Mouse (Mus musculus) neural tube, embryonic 13.5 days (tissue): ENCODE results near the gene Gm28308. TPM values are rescaled to one million over a fixed set of nuclear protein-coding genes. Genes with fewer than 3 reads are reported as not detected.
A peak's percentile ranks its signal among the peaks of the same experiment; 100 is the strongest.

ENCODE experiments used
- ATAC-seq: fragments of 200-750 bp; cut with Nextera tagmentation; 2 replicates; pipeline ENCODE4 v1.8.0; 2017; ENCODE audit warnings: low read depth, mild to moderate bottlenecking, moderate TSS enrichment, moderate library complexity
- H3K27ac ChIP-seq: fragments of 300-500 bp; sonication (generic); replicated peaks from 2 replicates; pipeline ENCODE4 v1.5.1; 2015; ENCODE audit warnings: moderate library complexity, mild to moderate bottlenecking, inconsistent platforms
- H3K27me3 ChIP-seq: fragments of 300-500 bp; sonication (generic); 2 replicates; pipeline ENCODE4 v1.6.1; 2015; ENCODE audit warnings: mild to moderate bottlenecking, inconsistent platforms
- H3K36me3 ChIP-seq: fragments of 300-500 bp; sonication (generic); 2 replicates; pipeline ENCODE4 v1.6.1; 2015; ENCODE audit warnings: mild to moderate bottlenecking, inconsistent platforms
- H3K4me1 ChIP-seq: fragments of 300-500 bp; sonication (generic); replicated peaks from 2 replicates; pipeline ENCODE4 v1.6.1; 2015; ENCODE audit warnings: inconsistent platforms
- H3K4me2 ChIP-seq: fragments of 300-500 bp; sonication (generic); 2 replicates; pipeline ENCODE4 v1.6.1; 2015; ENCODE audit warnings: inconsistent platforms, mild to moderate bottlenecking, moderate library complexity
- H3K4me3 ChIP-seq: fragments of 300-500 bp; sonication (generic); 2 replicates; pipeline ENCODE4 v1.5.1; 2015; ENCODE audit warnings: mild to moderate bottlenecking, inconsistent platforms
- H3K9ac ChIP-seq: fragments of 300-500 bp; sonication (generic); 2 replicates; pipeline ENCODE4 v1.6.1; 2015; ENCODE audit warnings: moderate library complexity, mild to moderate bottlenecking, inconsistent platforms
- H3K9me3 ChIP-seq: fragments of 300-500 bp; sonication (generic); 2 replicates; pipeline ENCODE4 v1.6.1; 2016; ENCODE audit warnings: inconsistent platforms
- WGBS: fragments of 180-500 bp; shearing (Covaris S2); methylation state at CpG from one replicate; pipeline ENCODE4 v1.1.7; 2015; 5-methylcytosine and 5-hydroxymethylcytosine counted together
- polyA plus RNA-seq: library from polyadenylated mRNA; unstranded; fragments of >200 nt; fragmentation: Nextera tagmentation; extraction: Ambion mirVana; gene quantifications from 2 replicates; pipeline ENCODE4 v1.2.1, GENCODE M21; 2015

Gm28308 gene
- polyA plus RNA-seq, 1 experiment from 2014 or later, result not detected

DNA sequence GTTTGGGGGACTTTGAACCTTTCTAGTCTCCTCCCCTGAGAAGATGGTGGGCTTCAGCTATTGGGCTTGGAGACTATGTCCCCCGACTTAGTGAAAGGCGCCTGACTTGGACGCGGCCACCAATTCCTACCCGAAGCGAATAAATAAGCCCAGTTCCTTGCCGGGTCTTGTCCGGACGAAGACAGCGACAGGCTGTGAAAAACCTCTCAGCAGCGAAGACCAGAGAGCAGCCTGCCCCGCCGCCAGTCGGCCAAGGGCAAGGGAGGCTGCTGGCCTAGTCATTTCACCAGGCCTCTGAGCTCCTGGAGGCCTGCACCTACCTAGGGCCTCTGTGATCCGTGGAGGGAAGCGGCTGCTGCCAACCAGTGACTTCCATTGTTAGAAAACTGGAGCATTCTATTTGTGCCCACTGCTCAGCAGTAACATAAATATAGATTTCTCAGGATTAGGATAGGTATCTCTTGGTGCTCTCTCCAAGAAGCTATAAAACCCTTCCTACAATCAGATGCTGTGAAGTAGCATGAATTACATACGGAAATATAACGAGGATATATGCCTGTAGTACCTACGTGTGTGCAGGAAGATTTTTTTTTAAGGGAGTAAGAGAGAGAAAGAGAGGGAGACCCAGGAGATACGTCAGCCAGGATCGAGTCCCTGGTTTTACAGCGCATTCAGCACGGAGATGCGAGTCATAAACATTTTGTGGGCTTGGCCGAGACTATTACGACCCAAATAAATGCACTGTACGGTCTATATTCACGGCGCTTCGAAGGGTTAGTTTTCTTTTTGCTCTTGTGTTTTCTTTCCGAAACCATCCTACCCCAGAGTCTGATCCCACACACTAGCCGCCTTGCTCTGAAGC, 7.1 kb upstream of the Gm28308 start:
- Histone ChIP-seq H3K9ac (peak overlapping the region; percentile 100), H3K27me3 (no peaks in the 10 kb centered on the region), H3K36me3 (no peaks in the 10 kb centered on the region), H3K9me3 (no peaks in the 10 kb centered on the region), H3K27ac (peak overlapping the region; percentile 100), H3K4me2 (peak overlapping the region; percentile 97), H3K4me3 (peak overlapping the region; percentile 96), H3K4me1 (peaks cover 57% of the 10 kb centered on the region)
- 4% methylated on average over 32 of the region's 32 CpGs for WGBS
- ATAC-seq, result no peak

DNA sequence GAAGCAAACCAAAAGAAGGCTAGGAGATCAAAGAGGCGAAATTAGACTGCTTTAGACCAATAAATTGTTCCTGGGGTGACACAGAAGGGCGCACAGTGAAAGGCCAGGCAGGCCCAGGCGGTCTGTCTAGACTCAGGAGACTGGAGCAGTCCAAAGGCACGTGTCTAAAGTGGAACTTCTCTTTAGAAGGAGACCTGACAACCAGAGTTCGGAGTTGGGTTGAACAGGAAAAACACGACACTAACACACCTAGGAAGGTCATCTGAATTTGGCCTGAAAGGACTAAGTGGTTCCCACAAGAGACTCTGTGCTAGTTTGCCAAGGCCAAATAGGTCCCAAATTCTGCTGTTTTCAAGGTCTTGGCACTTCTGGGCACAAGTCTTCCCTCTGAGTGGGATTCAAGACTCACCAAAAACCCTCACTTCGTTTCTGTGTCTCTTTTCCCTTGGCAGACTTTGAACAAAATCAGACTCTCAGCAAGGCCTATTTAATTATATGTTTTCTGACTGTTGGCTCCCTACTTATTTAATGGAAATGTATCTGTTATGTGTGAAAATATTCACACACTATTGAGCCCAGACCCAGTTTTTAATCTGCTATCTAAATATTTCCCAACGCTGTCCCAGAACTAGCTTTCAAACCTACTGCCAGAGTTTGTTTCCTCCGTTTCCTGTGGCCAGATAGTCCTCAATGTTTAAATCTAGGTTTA, 6.2 kb upstream of the Gm28308 start:
- H3K4me1 ChIP-seq, result peaks cover 66% of the 10 kb centered on the region
- H3K4me2 ChIP-seq, result peak overlapping the region; percentile 97
- H3K4me3 ChIP-seq, result peak overlapping the region; percentile 96
- 20% methylated on average over 9 of the region's 9 CpGs for WGBS
- no peaks in the 10 kb centered on the region for H3K36me3 ChIP-seq
- peak overlapping the region; percentile 100 for H3K9ac ChIP-seq
- peak overlapping the region; percentile 100 for H3K27ac ChIP-seq
- no peak for ATAC-seq
- no peaks in the 10 kb centered on the region for H3K9me3 ChIP-seq
- no peaks in the 10 kb centered on the region for H3K27me3 ChIP-seq

DNA sequence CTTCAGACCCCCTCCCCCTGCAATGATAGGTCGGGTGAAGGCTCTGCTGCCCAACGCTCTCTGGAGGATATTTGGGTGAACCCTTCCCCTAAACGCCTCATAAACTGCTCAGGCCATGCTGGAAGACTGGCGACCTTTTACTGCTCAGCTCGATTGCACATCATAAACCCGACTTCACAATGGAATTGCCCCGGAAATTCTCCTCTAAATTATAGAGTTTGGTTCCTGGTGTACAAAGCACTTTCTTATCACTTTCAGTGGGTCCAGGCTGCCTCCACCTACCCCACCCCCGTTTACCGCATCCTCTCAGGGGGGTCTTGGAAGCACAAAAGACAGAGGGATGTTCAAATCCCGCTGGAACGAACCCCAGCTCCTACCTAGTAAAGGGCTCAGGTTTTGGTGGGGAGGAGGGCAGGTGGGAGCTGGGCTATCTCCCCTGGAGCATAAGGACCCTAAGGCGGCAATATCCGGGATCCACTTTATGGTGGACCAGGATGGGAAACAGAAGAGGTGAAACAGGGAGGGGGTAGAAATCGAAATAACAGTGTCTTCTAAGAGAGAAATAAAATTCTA, 5.6 kb upstream of the Gm28308 start:
- H3K27ac ChIP-seq, result peak overlapping the region; percentile 100
- peak overlapping the region; percentile 100 for H3K9ac ChIP-seq
- no peaks in the 10 kb centered on the region for H3K9me3 ChIP-seq
- H3K4me1 ChIP-seq, result peaks cover 72% of the 10 kb centered on the region
- 6% methylated on average over 14 of the region's 14 CpGs for WGBS
- peak overlapping the region; percentile 96 for H3K4me3 ChIP-seq
- peak overlapping the region; percentile 97 for H3K4me2 ChIP-seq
- no peaks in the 10 kb centered on the region for H3K36me3 ChIP-seq
- ATAC-seq, result no peak
- H3K27me3 ChIP-seq, result no peaks in the 10 kb centered on the region

DNA sequence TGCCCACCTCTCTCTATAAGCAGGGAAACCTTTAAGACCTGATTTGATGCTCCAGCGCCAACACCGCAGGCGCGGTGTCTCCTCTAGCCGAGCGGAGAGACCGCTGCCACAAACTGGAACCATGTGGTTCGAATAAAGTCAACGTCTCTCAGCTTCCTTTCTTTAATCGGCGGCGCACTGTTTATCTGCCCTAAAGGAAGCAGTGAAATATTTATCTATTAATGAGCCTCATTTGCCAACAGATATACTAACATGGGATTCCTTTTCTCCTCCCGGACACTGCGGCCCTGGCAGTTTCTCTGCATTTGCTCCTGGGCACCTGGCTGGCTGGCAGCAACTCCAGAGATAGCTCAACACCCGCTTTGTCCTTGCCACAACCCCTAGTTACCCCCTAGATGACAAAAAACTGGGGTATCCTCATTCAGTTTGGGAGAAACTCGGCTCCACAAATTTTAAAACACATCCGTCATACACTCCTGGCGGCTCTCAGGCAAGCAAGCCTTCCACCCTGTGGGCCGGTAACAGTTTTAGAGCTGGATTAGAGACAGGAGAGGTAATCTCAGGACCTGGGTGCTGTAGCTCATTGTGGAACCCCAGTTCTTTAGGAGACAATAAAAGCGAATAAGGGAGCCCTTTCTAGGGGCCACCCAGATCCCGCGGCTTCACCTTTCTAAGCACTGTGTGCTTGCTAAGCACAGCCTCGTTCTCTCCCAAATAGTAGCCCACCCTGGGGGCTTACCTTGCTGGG, 4.9 kb upstream of the Gm28308 start:
- H3K9ac ChIP-seq, result peak overlapping the region; percentile 100
- H3K36me3 ChIP-seq, result no peaks in the 10 kb centered on the region
- no peak for ATAC-seq
- H3K9me3 ChIP-seq, result no peaks in the 10 kb centered on the region
- H3K27me3 ChIP-seq, result no peaks in the 10 kb centered on the region
- H3K4me2 ChIP-seq, result peak overlapping the region; percentile 97
- WGBS, result 2% methylated on average over 23 of the region's 23 CpGs
- peaks cover 74% of the 10 kb centered on the region for H3K4me1 ChIP-seq
- H3K4me3 ChIP-seq, result peak overlapping the region; percentile 96
- H3K27ac ChIP-seq, result peak overlapping the region; percentile 100

DNA sequence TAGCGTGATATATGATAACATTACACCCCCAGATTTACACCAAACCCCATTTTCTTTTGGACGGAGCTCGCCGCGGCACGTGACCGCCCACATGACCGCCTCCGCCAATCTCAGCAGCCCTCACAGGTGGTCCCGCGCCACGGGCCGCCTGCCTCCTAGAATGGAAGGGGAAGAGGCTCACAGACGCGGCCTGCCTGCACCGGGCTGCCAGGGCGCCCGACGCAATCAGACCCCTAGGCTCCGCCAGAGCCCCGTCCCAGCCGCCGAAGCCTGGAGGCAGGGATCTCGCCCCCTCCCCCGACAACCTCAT, 4.3 kb upstream of the Gm28308 start:
- Histone ChIP-seq H3K4me2 (peak overlapping the region; percentile 97), H3K4me1 (peaks cover 74% of the 10 kb centered on the region), H3K27ac (peak overlapping the region; percentile 100), H3K36me3 (no peaks in the 10 kb centered on the region), H3K27me3 (no peaks in the 10 kb centered on the region), H3K4me3 (peak overlapping the region; percentile 96), H3K9me3 (no peaks in the 10 kb centered on the region), H3K9ac (peak overlapping the region; percentile 100)
- ATAC-seq, result peak; percentile 83
- WGBS, result under 1% methylated on average over 25 of the region's 25 CpGs

DNA sequence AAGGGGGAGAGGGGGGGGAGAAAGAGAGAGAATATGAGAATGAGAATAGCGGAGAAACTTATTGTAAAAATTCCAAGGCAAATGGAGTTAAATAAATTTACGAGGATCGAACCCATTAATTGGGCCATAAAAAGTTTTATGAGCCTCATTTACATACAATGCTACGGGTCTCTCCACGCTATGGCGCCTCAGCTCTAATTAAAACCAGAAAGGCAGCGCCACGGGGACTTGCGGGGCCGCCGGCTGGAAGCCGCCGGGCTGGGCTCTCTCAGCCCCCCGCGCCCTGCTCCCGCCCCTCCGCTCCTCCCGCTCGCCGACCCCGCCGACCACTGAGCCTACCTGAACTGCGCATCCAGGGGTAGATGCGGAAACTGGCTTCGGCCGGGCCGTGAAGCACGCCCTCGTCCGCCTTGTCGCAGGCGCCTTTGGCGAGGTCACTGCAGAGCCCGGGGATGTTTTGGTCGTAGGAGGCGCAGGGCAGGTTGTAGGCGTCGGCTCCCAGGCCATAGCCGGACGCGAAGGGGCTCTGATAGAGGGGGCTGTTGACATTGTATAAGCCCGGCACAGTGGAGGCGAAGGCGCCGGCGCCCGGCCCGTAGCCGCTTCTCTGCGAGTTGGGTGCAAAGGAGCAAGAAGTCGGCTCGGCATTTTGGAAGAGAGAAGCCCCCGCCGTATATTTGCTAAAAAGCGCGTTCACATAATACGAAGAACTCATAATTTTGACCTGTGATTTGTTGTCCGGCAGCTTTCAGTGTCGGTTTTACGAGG, 3.7 kb upstream of the Gm28308 start:
- peak overlapping the region; percentile 100 for H3K27ac ChIP-seq
- no peaks in the 10 kb centered on the region for H3K36me3 ChIP-seq
- H3K4me2 ChIP-seq, result peak overlapping the region; percentile 97
- H3K9me3 ChIP-seq, result no peaks in the 10 kb centered on the region
- 1% methylated on average over 60 of the region's 60 CpGs for WGBS
- peak overlapping the region; percentile 100 for H3K9ac ChIP-seq
- peaks cover 68% of the 10 kb centered on the region for H3K4me1 ChIP-seq
- H3K4me3 ChIP-seq, result peak overlapping the region; percentile 96
- peak; percentile 34; the same call in 1 of the 2 replicates for ATAC-seq
- no peaks in the 10 kb centered on the region for H3K27me3 ChIP-seq

DNA sequence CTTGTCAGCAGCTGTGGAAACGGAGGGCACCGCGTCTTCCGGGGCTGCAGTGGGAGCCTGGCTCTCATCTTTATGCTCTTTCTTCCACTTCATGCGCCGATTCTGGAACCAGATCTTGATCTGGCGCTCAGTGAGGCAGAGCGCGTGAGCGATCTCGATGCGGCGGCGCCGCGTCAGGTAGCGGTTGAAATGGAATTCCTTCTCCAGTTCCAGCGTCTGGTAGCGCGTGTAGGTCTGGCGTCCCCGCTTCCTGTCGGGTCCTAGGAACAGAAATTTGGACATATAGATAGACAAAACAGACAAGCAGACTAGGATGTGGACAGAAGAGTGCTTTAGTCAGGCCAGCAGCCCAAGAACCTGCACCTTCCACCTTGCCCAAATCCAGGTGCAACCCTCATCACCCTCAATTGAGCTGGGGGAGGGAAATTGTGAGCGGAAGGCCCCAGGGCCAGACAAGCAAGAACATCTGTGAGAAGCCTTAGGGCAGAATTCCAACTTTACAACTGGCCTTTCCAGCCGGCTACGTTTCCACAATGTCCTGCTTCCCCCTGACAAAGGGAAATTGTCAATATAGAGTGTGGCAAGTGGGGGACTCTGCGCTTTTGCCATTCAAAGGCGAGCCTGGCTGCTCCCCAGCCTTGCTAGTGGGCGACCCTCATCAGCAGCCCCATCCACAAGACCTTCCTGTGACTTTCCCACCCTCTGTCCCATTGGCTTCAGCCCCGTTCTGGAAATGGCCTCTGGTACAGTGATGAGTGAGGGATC, 2.8 kb upstream of the Gm28308 start:
- no peak for ATAC-seq
- Histone ChIP-seq H3K9ac (peak overlapping the region; percentile 100), H3K27me3 (no peaks in the 10 kb centered on the region), H3K9me3 (no peaks in the 10 kb centered on the region), H3K36me3 (no peaks in the 10 kb centered on the region), H3K4me2 (peak overlapping the region; percentile 97), H3K27ac (peak overlapping the region; percentile 100), H3K4me3 (peak overlapping the region; percentile 96), H3K4me1 (peaks cover 68% of the 10 kb centered on the region)
- 1% methylated on average over 30 of the region's 30 CpGs for WGBS

DNA sequence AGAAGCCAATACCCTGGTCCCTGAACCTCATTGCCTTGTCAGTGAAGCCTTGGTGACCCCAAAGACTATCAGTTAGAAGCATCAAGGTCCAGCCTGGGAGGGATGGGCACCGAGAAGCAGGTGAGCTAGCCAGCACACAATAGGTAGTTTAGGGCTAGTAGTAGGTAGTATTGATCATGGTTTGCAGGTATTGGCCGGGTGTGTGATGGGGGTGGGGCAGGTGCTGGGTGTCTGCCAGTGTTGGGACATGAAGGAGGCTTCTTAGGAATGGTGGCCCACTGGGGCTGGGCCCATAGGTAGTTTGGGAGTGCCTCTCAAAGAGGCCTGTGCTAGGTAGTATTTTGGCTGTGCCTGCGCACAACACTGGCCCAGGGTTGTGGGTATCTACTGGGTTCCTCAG, 1.9 kb upstream of the Gm28308 start:
- H3K36me3 ChIP-seq, result no peaks in the 10 kb centered on the region
- H3K4me3 ChIP-seq, result peak overlapping the region; percentile 96
- H3K4me2 ChIP-seq, result peak overlapping the region; percentile 97
- H3K27me3 ChIP-seq, result no peaks in the 10 kb centered on the region
- ATAC-seq, result no peak
- H3K4me1 ChIP-seq, result peaks cover 67% of the 10 kb centered on the region
- H3K27ac ChIP-seq, result peak overlapping the region; percentile 100
- H3K9ac ChIP-seq, result peak overlapping the region; percentile 100
- 14% methylated on average over 3 of the region's 3 CpGs for WGBS
- no peaks in the 10 kb centered on the region for H3K9me3 ChIP-seq

DNA sequence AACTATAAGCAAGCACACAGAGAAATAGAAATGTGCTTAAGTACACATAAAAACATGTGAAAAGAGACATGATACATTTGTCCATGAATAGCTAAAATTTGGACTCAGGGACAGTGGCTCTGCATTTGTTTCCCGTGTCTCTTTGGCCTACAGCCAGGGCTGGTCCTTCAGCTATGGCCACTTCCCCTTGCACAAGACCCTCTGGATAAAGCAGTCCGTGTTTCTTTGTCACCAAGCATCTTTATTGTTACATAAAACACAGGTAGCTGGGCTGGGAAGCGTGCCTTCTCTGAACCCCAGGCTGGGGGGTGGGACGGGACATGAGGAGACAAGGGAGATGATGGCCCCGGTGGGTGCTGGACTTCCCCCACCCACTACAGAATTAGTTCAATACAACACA, 1.1 kb upstream of the Gm28308 start:
- ATAC-seq, result no peak
- Histone ChIP-seq H3K27me3 (no peaks in the 10 kb centered on the region), H3K4me3 (peak overlapping the region; percentile 96), H3K4me1 (peaks cover 67% of the 10 kb centered on the region), H3K4me2 (peak overlapping the region; percentile 97), H3K9ac (peak overlapping the region; percentile 100), H3K36me3 (no peaks in the 10 kb centered on the region), H3K27ac (peak overlapping the region; percentile 100), H3K9me3 (no peaks in the 10 kb centered on the region)
- WGBS, result 7% methylated on average over 5 of the region's 5 CpGs

DNA sequence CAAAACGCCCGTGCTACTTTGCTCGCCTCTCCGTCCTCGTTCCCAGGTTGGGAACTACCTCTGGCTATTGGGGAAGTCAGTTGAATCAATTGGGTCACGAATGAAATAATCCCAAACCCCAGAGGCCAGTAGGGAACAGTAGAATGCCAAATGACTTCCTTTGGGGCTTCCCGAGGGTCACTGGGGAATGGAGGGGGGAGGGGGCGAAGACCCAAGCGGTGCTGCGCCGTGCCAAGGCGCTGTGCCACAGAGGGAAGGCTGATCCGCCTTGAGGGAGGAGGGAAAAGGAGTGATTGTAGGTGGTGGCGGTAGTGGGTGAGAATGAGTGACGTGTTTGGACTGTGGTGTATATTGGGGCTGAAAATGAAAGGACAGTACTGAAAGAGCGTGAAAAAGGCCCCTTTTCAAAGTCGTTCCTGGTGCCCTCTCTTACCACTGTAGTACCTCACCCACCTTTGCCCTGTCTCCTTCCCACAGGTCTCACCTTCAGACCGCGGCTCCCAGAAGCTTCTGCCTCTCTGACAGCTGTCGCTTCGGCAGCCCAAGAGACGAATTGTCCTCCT, 502 bp downstream of the Gm28308 start:
- Histone ChIP-seq H3K36me3 (no peaks in the 10 kb centered on the region), H3K4me1 (peaks cover 65% of the 10 kb centered on the region), H3K27me3 (no peaks in the 10 kb centered on the region), H3K9me3 (no peaks in the 10 kb centered on the region), H3K4me3 (peak overlapping the region; percentile 96), H3K9ac (peak overlapping the region; percentile 100), H3K27ac (peak overlapping the region; percentile 100), H3K4me2 (peak overlapping the region; percentile 97)
- WGBS, result 1% methylated on average over 22 of the region's 22 CpGs
- ATAC-seq, result peak; percentile 29; the same call in 1 of the 2 replicates
